Mouse (Mus musculus): ENCODE data around the gene Aph1a. TPM values are rescaled to one million over a fixed set of nuclear protein-coding genes. Genes with fewer than 3 reads are reported as not detected.

Aph1a gene
- total RNA-seq, 1 experiment: 70.9 TPM

GRCm38 (mm10) chr3:95861796-95862195 lies 32.0 kb upstream of the Aph1a start:
- TF ChIP-seq ZC3H11A (IDR thresholded peaks at IDR 0.05; ENCODE audit: borderline replicate concordance, low read depth, low read length): no peak
- TF ChIP-seq HCFC1 (IDR thresholded peaks at IDR 0.05; ENCODE audit: borderline replicate concordance, insufficient read depth, low read length): no peak
- no peak for TF ChIP-seq ZNF384 (IDR thresholded peaks at IDR 0.05; ENCODE audit: low read depth, low read length)
- TF ChIP-seq CHD2 (IDR thresholded peaks at IDR 0.05; ENCODE audit: low read depth, low read length): no peak
- no peak for TF ChIP-seq MAFK (IDR thresholded peaks at IDR 0.05; ENCODE audit: insufficient read depth, low read depth, low read length)
- no peak overlapping the region for H3K4me3 ChIP-seq (ENCODE audit: insufficient read depth in 1 of 2, low read depth in 1 of 2, low read length in 2 of 2, poor library complexity in 1 of 2, severe bottlenecking in 1 of 2)
- peak; percentile 92 for DNase-seq (ENCODE audit: low read depth, low spot score)
- no peaks in the 10 kb centered on the region for H3K36me3 ChIP-seq (ENCODE audit: control insufficient read depth, insufficient read depth, low read length, poor library complexity, severe bottlenecking)
- H3K9me3 ChIP-seq (ENCODE audit: control insufficient read depth, insufficient read depth, low read depth, low read length): no peaks in the 10 kb centered on the region
- no peak overlapping the region for H3K9ac ChIP-seq (ENCODE audit: insufficient read depth, low read depth, low read length, poor library complexity, severe bottlenecking)
- H3K27ac ChIP-seq (ENCODE audit: insufficient read depth, low read depth, low read length, poor library complexity, severe bottlenecking): no peak overlapping the region
- in situ Hi-C loops (cut with MboI; ENCODE audit: low sequenced_read_pairs in 2 of 2, unreplicated experiment in 2 of 2): no loop called here
- peaks cover 2 to 17% of the 10 kb centered on the region in 2 experiments; a peak in 2 of 4 replicates for H3K4me1 ChIP-seq (ENCODE audit: control insufficient read depth in 2 of 2, insufficient read depth in 2 of 2, low read length in 2 of 2, poor library complexity in 1 of 2)

GRCm38 (mm10) chr3:95863578-95863977 lies 30.2 kb upstream of the Aph1a start:
- no peak for TF ChIP-seq MAFK (IDR thresholded peaks at IDR 0.05; ENCODE audit: insufficient read depth, low read depth, low read length)
- no peak for TF ChIP-seq ZNF384 (IDR thresholded peaks at IDR 0.05; ENCODE audit: low read depth, low read length)
- no peak for TF ChIP-seq ZC3H11A (IDR thresholded peaks at IDR 0.05; ENCODE audit: borderline replicate concordance, low read depth, low read length)
- no peak for TF ChIP-seq CHD2 (IDR thresholded peaks at IDR 0.05; ENCODE audit: low read depth, low read length)
- TF ChIP-seq HCFC1 (IDR thresholded peaks at IDR 0.05; ENCODE audit: borderline replicate concordance, insufficient read depth, low read length): no peak
- Histone ChIP-seq H3K4me1 (ENCODE audit: control insufficient read depth in 2 of 2, insufficient read depth in 2 of 2, low read length in 2 of 2, poor library complexity in 1 of 2) (peaks cover 2 to 17% of the 10 kb centered on the region in 2 experiments; a peak in 2 of 4 replicates), H3K4me3 (ENCODE audit: insufficient read depth in 1 of 2, low read depth in 1 of 2, low read length in 2 of 2, poor library complexity in 1 of 2, severe bottlenecking in 1 of 2) (peak overlapping the region in 1 of 2 experiments; percentile 28; a peak in 1 of 4 replicates), H3K9ac (ENCODE audit: insufficient read depth, low read depth, low read length, poor library complexity, severe bottlenecking) (peak overlapping the region; percentile 30; the same call in 1 of the 2 replicates), H3K27ac (ENCODE audit: insufficient read depth, low read depth, low read length, poor library complexity, severe bottlenecking) (no peak overlapping the region), H3K9me3 (ENCODE audit: control insufficient read depth, insufficient read depth, low read depth, low read length) (no peaks in the 10 kb centered on the region), H3K36me3 (ENCODE audit: control insufficient read depth, insufficient read depth, low read length, poor library complexity, severe bottlenecking) (peaks cover 4% of the 10 kb centered on the region; the same call in 1 of the 2 replicates)
- in situ Hi-C loops (cut with MboI; ENCODE audit: low sequenced_read_pairs in 2 of 2, unreplicated experiment in 2 of 2): no loop called here
- no peak for DNase-seq (ENCODE audit: low read depth, low spot score)

GRCm38 (mm10) chr3:95865050-95865449 lies 28.7 kb upstream of the Aph1a start:
- Histone ChIP-seq H3K9ac (ENCODE audit: insufficient read depth, low read depth, low read length, poor library complexity, severe bottlenecking) (peak overlapping the region; percentile 68; the same call in 1 of the 2 replicates), H3K27ac (ENCODE audit: insufficient read depth, low read depth, low read length, poor library complexity, severe bottlenecking) (no peak overlapping the region), H3K9me3 (ENCODE audit: control insufficient read depth, insufficient read depth, low read depth, low read length) (no peaks in the 10 kb centered on the region), H3K4me3 (ENCODE audit: insufficient read depth in 1 of 2, low read depth in 1 of 2, low read length in 2 of 2, poor library complexity in 1 of 2, severe bottlenecking in 1 of 2) (peak overlapping the region; percentile 34 to 50; a peak in 3 of 4 replicates), H3K36me3 (ENCODE audit: control insufficient read depth, insufficient read depth, low read length, poor library complexity, severe bottlenecking) (peaks cover 10% of the 10 kb centered on the region; the same call in 1 of the 2 replicates), H3K4me1 (ENCODE audit: control insufficient read depth in 2 of 2, insufficient read depth in 2 of 2, low read length in 2 of 2, poor library complexity in 1 of 2) (peaks cover 2 to 17% of the 10 kb centered on the region in 2 experiments; a peak in 2 of 4 replicates)
- TF ChIP-seq ZC3H11A (IDR thresholded peaks at IDR 0.05; ENCODE audit: borderline replicate concordance, low read depth, low read length) (no peak), MAFK (IDR thresholded peaks at IDR 0.05; ENCODE audit: insufficient read depth, low read depth, low read length) (no peak), HCFC1 (IDR thresholded peaks at IDR 0.05; ENCODE audit: borderline replicate concordance, insufficient read depth, low read length) (no peak), ZNF384 (IDR thresholded peaks at IDR 0.05; ENCODE audit: low read depth, low read length) (no peak), CHD2 (IDR thresholded peaks at IDR 0.05; ENCODE audit: low read depth, low read length) (no peak)
- no peak for DNase-seq (ENCODE audit: low read depth, low spot score)
- in situ Hi-C loops (cut with MboI; ENCODE audit: low sequenced_read_pairs in 2 of 2, unreplicated experiment in 2 of 2): no loop called here

- Histone ChIP-seq H3K36me3 (ENCODE audit: control insufficient read depth, insufficient read depth, low read length, poor library complexity, severe bottlenecking) (peaks cover 10% of the 10 kb centered on the region; the same call in 1 of the 2 replicates), H3K9me3 (ENCODE audit: control insufficient read depth, insufficient read depth, low read depth, low read length) (no peaks in the 10 kb centered on the region), H3K27ac (ENCODE audit: insufficient read depth, low read depth, low read length, poor library complexity, severe bottlenecking) (no peak overlapping the region), H3K4me1 (ENCODE audit: control insufficient read depth in 2 of 2, insufficient read depth in 2 of 2, low read length in 2 of 2, poor library complexity in 1 of 2) (peaks cover 2 to 17% of the 10 kb centered on the region in 2 experiments; a peak in 2 of 4 replicates), H3K9ac (ENCODE audit: insufficient read depth, low read depth, low read length, poor library complexity, severe bottlenecking) (peak overlapping the region; percentile 68; the same call in 1 of the 2 replicates), H3K4me3 (ENCODE audit: insufficient read depth in 1 of 2, low read depth in 1 of 2, low read length in 2 of 2, poor library complexity in 1 of 2, severe bottlenecking in 1 of 2) (peak overlapping the region; percentile 34 to 50; a peak in 3 of 4 replicates)
- in situ Hi-C loops (cut with MboI; ENCODE audit: low sequenced_read_pairs in 2 of 2, unreplicated experiment in 2 of 2): no loop called here
- TF ChIP-seq ZNF384 (IDR thresholded peaks at IDR 0.05; ENCODE audit: low read depth, low read length) (no peak), CHD2 (IDR thresholded peaks at IDR 0.05; ENCODE audit: low read depth, low read length) (no peak), ZC3H11A (IDR thresholded peaks at IDR 0.05; ENCODE audit: borderline replicate concordance, low read depth, low read length) (no peak), HCFC1 (IDR thresholded peaks at IDR 0.05; ENCODE audit: borderline replicate concordance, insufficient read depth, low read length) (no peak), MAFK (IDR thresholded peaks at IDR 0.05; ENCODE audit: insufficient read depth, low read depth, low read length) (no peak)
- DNase-seq (ENCODE audit: low read depth, low spot score): no peak
Measured at GRCm38 (mm10) chr3:95865571-95865970, 28.2 kb upstream of the Aph1a start.

All from ES-E14 (cell line).